31 mouse cellular contexts compared by ENCODE assay signal in the genomic region with DNA sequence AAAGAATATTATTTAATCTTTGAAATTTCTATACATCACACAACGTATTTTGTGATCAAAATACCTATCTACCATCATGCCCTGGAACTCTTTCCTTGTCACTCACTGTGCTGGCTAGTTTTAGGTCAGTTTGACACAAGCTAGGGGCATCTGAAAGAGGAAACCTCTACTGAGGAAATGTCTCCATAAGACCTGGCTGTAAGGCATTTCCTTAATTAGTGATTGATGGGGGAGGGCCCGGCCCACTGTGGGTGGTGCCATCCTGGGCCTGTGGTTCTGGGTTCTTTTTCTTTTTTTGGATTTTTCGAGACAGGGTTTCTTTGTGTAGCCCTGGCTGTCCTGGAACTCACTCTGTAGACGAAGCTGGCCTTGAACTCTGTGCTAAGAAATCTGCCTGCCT. TPM values are rescaled to one million over a fixed set of nuclear protein-coding genes. Genes with fewer than 3 reads are reported as not detected.
A peak's percentile ranks its signal among the peaks of the same experiment; 100 is the strongest.
DNase-seq lines count a peak whose midpoint lies in the region; ATAC-seq and TF ChIP-seq lines count a peak whose summit lies in the region.
"Had no signal": no experiment of that assay in that cellular context is flagged by ENCODE, and none has a peak within 500 bp of the region (broad histone marks: within the 10 kb centered on the region; RNA-seq: fewer than 3 reads in every experiment).

No protein-coding gene starts in this region.

- TF ChIP-seq CTCF in lung, adult 2 months (IDR thresholded peaks at IDR 0.05; ENCODE audit: insufficient read depth, low read length), result no peak
- no peak for TF ChIP-seq CTCF in bone marrow, adult 2 months (IDR thresholded peaks at IDR 0.05; ENCODE audit: control insufficient read depth, insufficient read depth, low read length)

- ATAC-seq in common myeloid progenitor, adult 5-6 weeks (replicated peaks; ENCODE audit: low read depth, poor library complexity, severe bottlenecking), result 0 out of 2 replicates have a peak, but pooled peaks have one; percentile 19
- ATAC-seq in megakaryocyte, adult 5-6 weeks (ENCODE audit: poor library complexity, severe bottlenecking), result peak; percentile 34
- ATAC-seq: activated CD4-positive, CD25-positive, alpha-beta regulatory T cell, adult 4 months; forebrain, embryonic 15.5 days; hindbrain, embryonic 16.5 days had no signal

- H3K4me1 ChIP-seq in lung, adult 2 months (ENCODE audit: control insufficient read depth, insufficient read depth, low read length), result no peaks in the 10 kb centered on the region
- peaks cover 8% of the 10 kb centered on the region for H3K4me1 ChIP-seq in bone marrow, adult 2 months (ENCODE audit: control insufficient read depth, insufficient read depth, low read length)
- H3K4me1 ChIP-seq: embryonic facial prominence, embryonic 10.5 days; embryonic facial prominence, embryonic 13.5 days; forebrain, embryonic 12.5 days; forebrain, embryonic 15.5 days; heart, embryonic 15.5 days; hindbrain, embryonic 10.5 days; hindbrain, embryonic 13.5 days had no signal

- TF ChIP-seq POLR2A in lung, adult 2 months (IDR thresholded peaks at IDR 0.05; ENCODE audit: borderline replicate concordance, extremely low read depth, low read depth, low read length), result no peak
- no peak for TF ChIP-seq POLR2A in bone marrow, adult 2 months (IDR thresholded peaks at IDR 0.05; ENCODE audit: borderline replicate concordance, control insufficient read depth, low read depth, low read length)

- no peak overlapping the region for H3K4me3 ChIP-seq in lung, adult 2 months (replicated peaks; ENCODE audit: extremely low read depth, low read depth, low read length)
- no peak overlapping the region for H3K4me3 ChIP-seq in bone marrow, adult 2 months (replicated peaks; ENCODE audit: control insufficient read depth, low read depth, low read length)
- H3K4me3 ChIP-seq: embryonic facial prominence, embryonic 10.5 days; embryonic facial prominence, embryonic 13.5 days; erythroblast, embryonic 14.5 days; forebrain, embryonic 12.5 days; forebrain, embryonic 15.5 days; heart, embryonic 15.5 days; hindbrain, embryonic 10.5 days; hindbrain, embryonic 13.5 days had no signal

- 54% methylated on average over 4 of the region's 4 CpGs for WGBS in lung, adult 2 months
- WGBS in bone marrow, adult 2 months, result 14% methylated on average over 4 of the region's 4 CpGs

- DNase-seq in lung, postnatal 36 days, result peak; percentile 28
- DNase-seq in lung, adult 2 months, result no peak
- DNase-seq in cerebellum, postnatal 14 days, result no peak
- DNase-seq in kidney, postnatal 25 days, result no peak
- no peak for DNase-seq in adrenal gland, adult 8-10 months
- DNase-seq: adrenal gland, postnatal 10 days; cerebellum, adult 18-20 months; cerebellum, adult 9-10 months; cerebellum, postnatal 25 days; embryo, embryonic 11 days; heart, postnatal 10 days; heart, postnatal 36 days had no signal

- peak overlapping the region; percentile 70 for H3K27ac ChIP-seq in bone marrow, adult 2 months (ENCODE audit: control insufficient read depth, insufficient read depth, low read depth, low read length, poor library complexity)
- H3K27ac ChIP-seq: embryonic facial prominence, embryonic 10.5 days; embryonic facial prominence, embryonic 13.5 days; forebrain, embryonic 12.5 days; forebrain, embryonic 15.5 days; heart, embryonic 15.5 days; hindbrain, embryonic 10.5 days; hindbrain, embryonic 13.5 days had no signal

RNA-seq across cellular contexts. Expression of a gene that starts 3.3 kb away (rescaled TPM):
- polyA plus RNA-seq in lung, adult 2 months (2012; rRNA removed), result 25.2 and 27.6 TPM in 2 replicates
- polyA plus RNA-seq in bone marrow, adult 2 months (2011; ENCODE audit: insufficient read depth, insufficient read length, low replicate concordance, missing spikeins), result 15.4 and 60.8 TPM in 2 replicates
- total RNA-seq in common myeloid progenitor, adult 5-6 weeks (2017), result 10.8 and 12.8 TPM in 2 replicates
- total RNA-seq in megakaryocyte, adult 5-6 weeks (2015), result 209 and 227 TPM in 2 replicates
- 286 and 332 TPM in 2 replicates for total RNA-seq in megakaryocyte, adult 5-6 weeks (2017)
- 1 to 10 TPM; 5.6 to 6.9 (median 6.4) TPM for total RNA-seq in adrenal gland, adult 8-10 months (2022)

RNA-seq across cellular contexts. Expression of a gene that starts 3.4 kb away (rescaled TPM):
- polyA plus RNA-seq in lung, adult 2 months (2012; rRNA removed), result 0.07 and 0.12 TPM in 2 replicates
- 8.2 and 16.7 TPM in 2 replicates for polyA plus RNA-seq in bone marrow, adult 2 months (2011; ENCODE audit: insufficient read depth, insufficient read length, low replicate concordance, missing spikeins)
- not detected in 2 replicates for total RNA-seq in common myeloid progenitor, adult 5-6 weeks (2017)
- total RNA-seq in megakaryocyte, adult 5-6 weeks (2015), result 9.8 and 11.2 TPM in 2 replicates
- 0.81 and 2.3 TPM in 2 replicates for total RNA-seq in megakaryocyte, adult 5-6 weeks (2017)
- total RNA-seq in adrenal gland, adult 8-10 months (2022), result under 1 TPM in 1 of 4 experiments, not detected in 3; 0.11 TPM
- total RNA-seq: adrenal gland, postnatal 4 days; ES-E14; gastrocnemius, adult 8-10 months; gastrocnemius, postnatal 25 days; heart, postnatal 10 days; heart, postnatal 36 days had no signal
- polyA plus RNA-seq: embryonic facial prominence, embryonic 10.5 days; embryonic facial prominence, embryonic 13.5 days; erythroblast, embryonic 14.5 days; forebrain, embryonic 12.5 days; forebrain, embryonic 15.5 days; gonadal fat pad, adult 2 months; heart, embryonic 11.5 days; heart, embryonic 15.5 days; hindbrain, embryonic 13.5 days; hindbrain, embryonic 16.5 days had no signal

RNA-seq across cellular contexts. Expression of a gene that starts 55.3 kb away (rescaled TPM):
- polyA plus RNA-seq in lung, adult 2 months (2012; rRNA removed), result 5.1 and 15.4 TPM in 2 replicates
- 0.45 and 1.1 TPM in 2 replicates for polyA plus RNA-seq in bone marrow, adult 2 months (2011; ENCODE audit: insufficient read depth, insufficient read length, low replicate concordance, missing spikeins)
- not detected in 2 replicates for total RNA-seq in common myeloid progenitor, adult 5-6 weeks (2017)
- not detected in 2 replicates for total RNA-seq in megakaryocyte, adult 5-6 weeks (2015)
- total RNA-seq in megakaryocyte, adult 5-6 weeks (2017), result not detected in 2 replicates
- under 1 TPM in 3 of 4 experiments, not detected in 1; 0.12 to 0.31 (median 0.24) TPM for total RNA-seq in adrenal gland, adult 8-10 months (2022)
- polyA plus RNA-seq: embryonic facial prominence, embryonic 10.5 days; forebrain, embryonic 12.5 days; forebrain, embryonic 15.5 days; hindbrain, embryonic 10.5 days; hindbrain, embryonic 16.5 days had no signal

Comparison
In these comparisons a context has a peak if more than half of its experiments do, and no peak if none do; other contexts are left out.
1. RNA of a gene that starts 3.3 kb away (total RNA-seq): 209 to 332 TPM in megakaryocyte, adult 5-6 weeks; 10.8 to 12.8 TPM in common myeloid progenitor, adult 5-6 weeks and 5.6 to 6.9 TPM in adrenal gland, adult 8-10 months; every median in the first group is over 10 times any median in the second.